Mouse (Mus musculus) embryonic facial prominence, embryonic 10.5 days (tissue): ENCODE results near the gene Dmpk. TPM values are rescaled to one million over a fixed set of nuclear protein-coding genes. Genes with fewer than 3 reads are reported as not detected.

Experiments
- DNase-seq: peaks from one replicate; pipeline ENCODE4 v3.0.0-alpha.2; 2017; ENCODE audit warnings: low spot score
- H3K27ac ChIP-seq: fragments of 300-500 bp; sonication (generic); replicated peaks from 2 replicates; pipeline ENCODE4 v1.5.1; 2016; ENCODE audit warnings: mild to moderate bottlenecking
- H3K27me3 ChIP-seq: fragments of 300-500 bp; sonication (generic); replicated peaks from 2 replicates; pipeline ENCODE4 v1.6.1; 2016; ENCODE audit warnings: low read depth, mild to moderate bottlenecking; ENCODE audit not compliant: poor library complexity, severe bottlenecking
- H3K36me3 ChIP-seq: fragments of 300-500 bp; sonication (generic); replicated peaks from 2 replicates; pipeline ENCODE4 v1.6.1; 2016; ENCODE audit warnings: mild to moderate bottlenecking, moderate library complexity
- H3K4me1 ChIP-seq: fragments of 300-500 bp; sonication (generic); 2 replicates; pipeline ENCODE4 v1.6.1; 2016
- H3K4me3 ChIP-seq: fragments of 300-500 bp; sonication (generic); 2 replicates; pipeline ENCODE4 v1.5.1; 2016; ENCODE audit warnings: mild to moderate bottlenecking, moderate library complexity
- H3K9me3 ChIP-seq: fragments of 300-500 bp; sonication (generic); 2 replicates; pipeline ENCODE4 v1.6.1; 2016; ENCODE audit warnings: mild to moderate bottlenecking
- WGBS: fragments of 180-500 bp; shearing (Covaris S2); methylation state at CpG from one replicate; pipeline ENCODE4 v1.1.7; 2016; 5-methylcytosine and 5-hydroxymethylcytosine counted together
- microRNA-seq: library from miRNA; unstranded; fragments of <30 nt; microRNA quantifications from one replicate; pipeline ENCODE4, GENCODE M21; 2017
- polyA plus RNA-seq: library from polyadenylated mRNA; unstranded; fragments of >200 nt; fragmentation: Nextera tagmentation; extraction: Ambion mirVana; gene quantifications from 2 replicates; pipeline ENCODE4 v1.2.1, GENCODE M21; 2016

Dmpk gene
- polyA plus RNA-seq, 1 experiment from 2014 or later, result 7.0 TPM

DNA sequence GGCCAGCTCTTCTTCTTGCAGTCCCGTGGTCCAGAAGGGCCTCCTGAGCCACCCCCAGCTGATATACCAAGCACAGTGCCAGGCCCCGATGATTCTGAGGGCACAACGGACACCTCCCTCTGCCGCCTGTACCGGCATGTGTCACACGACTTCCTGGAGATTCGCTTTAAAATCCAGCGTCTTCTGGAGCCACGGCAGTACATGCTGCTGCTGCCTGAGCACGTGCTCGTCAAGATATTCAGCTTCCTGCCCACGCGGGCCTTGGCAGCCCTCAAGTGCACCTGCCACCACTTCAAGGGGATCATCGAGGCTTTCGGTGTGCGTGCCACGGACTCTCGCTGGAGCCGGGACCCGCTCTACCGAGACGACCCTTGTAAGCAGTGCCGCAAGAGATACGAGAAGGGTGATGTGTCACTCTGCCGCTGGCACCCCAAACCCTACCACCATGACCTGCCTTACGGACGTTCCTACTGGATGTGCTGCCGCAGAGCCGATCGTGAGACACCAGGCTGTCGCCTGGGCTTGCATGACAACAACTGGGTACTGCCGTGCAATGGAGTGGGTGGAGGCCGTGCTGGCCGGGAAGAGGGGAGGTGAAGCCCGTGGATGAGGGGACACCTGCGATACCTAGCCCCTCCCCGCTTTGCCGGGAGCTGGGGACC is 53.2 kb downstream of the Dmpk start:
- Histone ChIP-seq H3K9me3 (no peaks in the 10 kb centered on the region), H3K4me1 (peaks cover 3% of the 10 kb centered on the region), H3K27me3 (no peaks in the 10 kb centered on the region), H3K36me3 (peaks cover 80% of the 10 kb centered on the region), H3K27ac (no peak overlapping the region), H3K4me3 (0 out of 2 replicates have a peak overlapping the region, but pooled peaks have one; percentile 5)
- no peak for DNase-seq
- 94% methylated on average over 38 of the region's 38 CpGs for WGBS

DNA sequence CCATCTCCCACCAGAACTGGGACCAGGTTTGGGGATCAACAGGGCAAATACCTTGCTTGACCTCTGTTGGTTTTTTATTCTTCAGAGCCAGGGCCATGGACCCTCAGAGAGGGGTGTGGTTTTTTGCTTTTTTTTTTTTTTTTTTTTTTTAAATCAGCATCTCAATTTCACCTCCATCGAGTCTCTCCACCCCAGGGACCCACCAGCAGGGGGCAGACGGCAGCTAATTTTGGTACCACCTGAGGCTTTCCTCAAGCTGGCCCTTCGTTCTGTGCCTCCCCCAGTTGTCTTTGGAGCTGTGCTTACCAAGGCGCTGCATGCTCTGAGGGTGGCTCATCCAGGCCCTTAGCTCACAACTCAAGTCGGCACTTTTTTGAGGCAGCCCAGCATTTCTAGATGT is 53.7 kb downstream of the Dmpk start:
- Histone ChIP-seq H3K36me3 (peaks cover 86% of the 10 kb centered on the region), H3K4me1 (no peaks in the 10 kb centered on the region), H3K9me3 (no peaks in the 10 kb centered on the region), H3K27me3 (no peaks in the 10 kb centered on the region), H3K4me3 (no peak overlapping the region), H3K27ac (no peak overlapping the region)
- WGBS, result 52% methylated on average over 5 of the region's 5 CpGs
- peak; percentile 71 for DNase-seq

Small RNA genes lying within 50 kb of the gene (microRNA-seq; reads per million reads assigned to microRNA genes)
- gene Mir3100, result not detected

Other genes with a start within 250 kb of the Dmpk start
- gene Mill2, start 243.9 kb upstream of the Dmpk start, polyA plus RNA-seq, result not detected in 2 replicates
- 0.69 and 0.70 TPM in 2 replicates for gene Pglyrp1, start 212.5 kb upstream of the Dmpk start, polyA plus RNA-seq
- gene Ccdc61, start 173.4 kb upstream of the Dmpk start, polyA plus RNA-seq, result 30.9 and 34.8 TPM in 2 replicates
- 0.98 and 1.5 TPM in 2 replicates for gene Nova2, start 158.0 kb upstream of the Dmpk start, polyA plus RNA-seq
- gene Nanos2, start 96.4 kb upstream of the Dmpk start, polyA plus RNA-seq, result not detected in 2 replicates
- 4.0 and 4.1 TPM in 2 replicates for gene Mypop, start 92.6 kb upstream of the Dmpk start, polyA plus RNA-seq
- gene Irf2bp1, start 79.8 kb upstream of the Dmpk start, polyA plus RNA-seq, result 25.0 and 25.7 TPM in 2 replicates
- gene Foxa3, start 60.3 kb upstream of the Dmpk start, polyA plus RNA-seq, result not detected in 2 replicates
- 43.4 and 45.2 TPM in 2 replicates for gene Sympk, start 59.5 kb upstream of the Dmpk start, polyA plus RNA-seq
- gene Rsph6a, start 29.2 kb upstream of the Dmpk start, polyA plus RNA-seq, result not detected in 2 replicates
- gene Dmwd, start 7.6 kb upstream of the Dmpk start, polyA plus RNA-seq, result 16.8 and 18.0 TPM in 2 replicates
- gene Six5, start 10.7 kb downstream of the Dmpk start, polyA plus RNA-seq, result 6.3 and 7.6 TPM in 2 replicates
- 0.99 and 1.9 TPM in 2 replicates for gene Gm4969, start 34.5 kb downstream of the Dmpk start, polyA plus RNA-seq
- gene Fbxo46, start 36.0 kb downstream of the Dmpk start, polyA plus RNA-seq, result 15.9 and 18.0 TPM in 2 replicates
- 14.6 and 15.1 TPM in 2 replicates for gene Qpctl, start 65.4 kb downstream of the Dmpk start, polyA plus RNA-seq
- gene Snrpd2, start 65.9 kb downstream of the Dmpk start, polyA plus RNA-seq, result 178 and 189 TPM in 2 replicates
- 1.4 and 1.6 TPM in 2 replicates for gene Gipr, start 82.3 kb downstream of the Dmpk start, polyA plus RNA-seq
- gene Eml2, start 92.6 kb downstream of the Dmpk start, polyA plus RNA-seq, result 5.2 and 6.2 TPM in 2 replicates
- 1.7 and 2.0 TPM in 2 replicates for gene Gpr4, start 128.7 kb downstream of the Dmpk start, polyA plus RNA-seq
- gene Opa3, start 144.5 kb downstream of the Dmpk start, polyA plus RNA-seq, result 46.4 and 49.4 TPM in 2 replicates
- gene Vasp, start 188.0 kb downstream of the Dmpk start, polyA plus RNA-seq, result 56.7 and 61.1 TPM in 2 replicates
- 0.25 TPM in 1 of 2 replicates, not detected in the other for gene Ppm1n, start 196.2 kb downstream of the Dmpk start, polyA plus RNA-seq
- gene Rtn2, start 198.8 kb downstream of the Dmpk start, polyA plus RNA-seq, result 16.6 and 18.8 TPM in 2 replicates
- 0.09 TPM in 1 of 2 replicates, not detected in the other for gene Fosb, start 226.2 kb downstream of the Dmpk start, polyA plus RNA-seq